Mouse (Mus musculus): Measurements from ENCODE around the gene Pdzd8.

Gene Pdzd8

GRCm38 (mm10) chr19:59345658-59346283 is at the start of gene Pdzd8:
Gene Pdzd8 (minus strand): TSS chr19:59345780.
- DNase-seq (ENCODE audit: low spot score): peak; percentile 89

DNA sequence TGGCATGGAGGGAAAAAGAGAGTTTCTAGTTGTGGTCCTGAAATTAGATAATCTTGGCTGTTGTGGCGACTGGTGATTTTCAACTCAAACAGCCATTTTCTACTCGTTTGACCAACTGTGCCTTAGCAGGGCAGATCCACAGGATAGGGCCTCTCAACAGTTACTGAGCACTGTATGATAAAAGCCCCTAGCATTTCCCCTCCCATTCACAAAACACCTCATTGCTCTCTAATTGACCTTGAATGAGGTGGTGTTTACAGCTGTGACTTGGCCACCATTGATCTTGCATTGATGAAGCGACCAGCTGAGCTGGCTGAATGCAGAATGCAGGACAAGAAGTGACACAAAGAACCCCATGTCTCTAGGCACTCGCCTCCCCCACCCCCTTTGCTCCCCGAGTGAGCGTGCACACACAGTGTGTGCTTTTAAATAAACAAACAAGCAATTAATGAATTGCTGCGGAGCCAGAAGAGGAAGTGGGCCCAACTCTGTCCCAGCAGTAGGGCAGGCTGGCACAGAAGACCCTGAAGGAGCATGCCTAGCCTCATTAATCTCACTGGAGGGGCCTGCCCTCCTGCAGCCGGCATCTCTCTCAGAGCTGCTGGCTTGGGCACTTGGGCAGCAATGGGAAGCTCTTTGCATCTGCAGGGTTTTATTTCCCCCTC is 48.3 kb upstream of the Pdzd8 start:
- DNase-seq (ENCODE audit: low spot score): no peak

- peak; percentile 65 for DNase-seq (ENCODE audit: low spot score)
Measured at GRCm38 (mm10) chr19:59388847-59389606, 43.4 kb upstream of the Pdzd8 start.

- no peak for DNase-seq (ENCODE audit: low spot score)
Measured at GRCm38 (mm10) chr19:59388399-59388798, 42.8 kb upstream of the Pdzd8 start.

GRCm38 (mm10) chr19:59387178-59387577 is 41.6 kb upstream of the Pdzd8 start:
- peak; percentile 25 for DNase-seq (ENCODE audit: low spot score)

- DNase-seq (ENCODE audit: low spot score): no peak
Measured at GRCm38 (mm10) chr19:59384582-59385495, 39.3 kb upstream of the Pdzd8 start.

- DNase-seq (ENCODE audit: low spot score): no peak
Measured at GRCm38 (mm10) chr19:59382416-59382917, 36.9 kb upstream of the Pdzd8 start.

DNA sequence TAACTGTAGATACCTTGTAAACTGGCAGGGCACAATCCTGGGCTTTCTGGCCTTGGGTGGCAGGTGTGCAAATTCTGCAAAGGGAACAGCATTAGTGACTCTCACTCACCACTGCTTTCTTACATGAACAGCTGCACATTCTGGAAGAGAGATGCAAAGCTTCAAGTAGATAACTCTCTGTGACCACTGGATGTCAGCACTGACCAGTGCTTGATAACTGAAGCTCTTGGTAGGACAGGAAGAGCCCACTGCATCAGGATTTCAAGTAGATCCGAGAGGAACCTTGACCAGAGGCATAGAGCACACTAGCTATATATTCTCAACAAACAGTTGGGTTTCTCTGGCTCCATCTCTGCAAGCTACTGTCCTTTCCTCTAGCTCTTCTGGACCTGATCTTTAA is 34.4 kb upstream of the Pdzd8 start:
- DNase-seq (ENCODE audit: low spot score): no peak

DNA sequence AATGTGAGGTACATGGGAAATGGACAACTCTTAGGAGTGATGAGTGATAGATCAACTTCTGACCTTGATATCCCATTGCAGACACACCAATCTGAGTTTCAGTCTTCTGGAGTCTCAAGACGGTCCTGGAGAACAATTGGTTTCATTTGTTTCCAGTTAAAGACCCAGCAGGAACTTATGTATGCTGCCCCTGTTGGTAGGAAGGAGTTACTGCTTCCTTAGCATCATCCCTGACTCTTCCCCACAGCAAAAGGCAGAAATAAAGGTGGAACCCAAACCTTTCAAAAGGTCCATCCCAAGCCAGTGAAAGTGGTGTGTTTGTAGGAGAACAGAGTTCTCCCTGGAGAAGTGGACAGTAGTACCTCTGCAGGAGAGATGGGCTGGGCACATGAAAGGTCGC is 30.9 kb upstream of the Pdzd8 start:
- no peak for DNase-seq (ENCODE audit: low spot score)

GRCm38 (mm10) chr19:59374940-59375339 is 29.4 kb upstream of the Pdzd8 start:
- no peak for DNase-seq (ENCODE audit: low spot score)

DNA sequence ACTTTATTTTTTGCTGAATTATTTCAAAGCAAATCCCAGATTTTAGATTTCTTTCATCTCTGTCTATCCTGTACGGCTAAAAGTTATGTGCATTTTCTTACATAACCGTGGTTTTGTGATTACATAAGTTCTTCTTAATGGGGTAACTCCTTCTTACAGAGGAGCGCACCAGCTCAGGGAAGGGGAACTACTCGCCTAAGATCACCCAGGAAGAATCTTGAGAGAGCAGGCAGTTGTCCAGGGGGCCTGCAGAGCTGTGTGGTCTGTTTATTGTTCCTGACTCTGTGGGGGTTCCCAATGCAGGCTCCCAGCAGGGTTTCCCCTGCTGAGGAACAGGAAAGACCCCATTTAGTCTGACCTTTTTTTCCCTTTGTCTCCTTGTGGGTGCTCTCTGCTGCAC is 27.3 kb upstream of the Pdzd8 start:
- DNase-seq (ENCODE audit: low spot score): no peak

GRCm38 (mm10) chr19:59371016-59371415 is 25.4 kb upstream of the Pdzd8 start:
- DNase-seq (ENCODE audit: low spot score): no peak

DNA sequence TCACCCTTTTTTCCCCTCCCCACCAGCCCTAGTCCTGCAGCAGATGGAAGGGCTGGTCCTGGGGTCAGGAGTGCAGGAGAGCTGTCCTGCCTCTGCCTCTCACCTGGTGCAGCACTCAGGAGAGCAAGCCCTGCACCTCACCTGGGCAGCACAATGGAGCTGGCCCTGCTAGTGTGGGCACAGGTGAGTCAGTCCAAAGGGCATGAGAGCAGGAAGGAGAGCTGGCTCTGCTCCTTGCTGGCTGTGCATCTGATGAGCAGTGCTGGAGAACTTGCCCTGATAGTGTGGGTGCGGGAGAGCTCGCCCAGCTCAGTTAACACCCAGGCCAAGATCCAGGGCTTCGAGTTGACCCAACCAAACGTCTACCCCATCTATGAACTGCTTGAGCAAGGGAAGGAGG is 22.3 kb upstream of the Pdzd8 start:
- no peak for DNase-seq (ENCODE audit: low spot score)

GRCm38 (mm10) chr19:59366724-59367123 is 21.1 kb upstream of the Pdzd8 start:
- no peak for DNase-seq (ENCODE audit: low spot score)

GRCm38 (mm10) chr19:59363666-59364065 is 18.1 kb upstream of the Pdzd8 start:
- DNase-seq (ENCODE audit: low spot score): no peak

GRCm38 (mm10) chr19:59362646-59363045 is 17.1 kb upstream of the Pdzd8 start:
- DNase-seq (ENCODE audit: low spot score): no peak

GRCm38 (mm10) chr19:59360486-59360896 is 14.9 kb upstream of the Pdzd8 start:
- no peak for DNase-seq (ENCODE audit: low spot score)

DNA sequence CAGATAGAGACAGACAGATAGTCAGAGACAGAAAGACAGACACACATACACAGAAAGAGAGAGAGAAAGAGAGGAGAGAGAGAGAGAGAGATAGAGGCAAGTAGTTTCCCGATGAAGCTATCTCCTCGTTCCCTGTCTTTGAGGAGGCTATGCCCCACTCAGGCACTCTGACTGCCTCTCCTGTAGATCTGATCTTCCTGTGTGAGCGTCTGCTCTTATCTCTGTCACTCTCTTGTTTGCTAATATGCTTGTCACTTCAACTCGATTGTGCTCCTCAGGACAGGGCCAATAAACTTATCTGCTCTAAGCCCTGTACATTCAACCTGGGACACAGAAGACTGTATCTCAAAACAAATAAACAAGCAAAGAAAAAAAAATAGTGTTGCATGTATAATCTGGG is 13.6 kb upstream of the Pdzd8 start:
- no peak for DNase-seq (ENCODE audit: low spot score)

GRCm38 (mm10) chr19:59357878-59358277 is 12.3 kb upstream of the Pdzd8 start:
- DNase-seq (ENCODE audit: low spot score): no peak

DNA sequence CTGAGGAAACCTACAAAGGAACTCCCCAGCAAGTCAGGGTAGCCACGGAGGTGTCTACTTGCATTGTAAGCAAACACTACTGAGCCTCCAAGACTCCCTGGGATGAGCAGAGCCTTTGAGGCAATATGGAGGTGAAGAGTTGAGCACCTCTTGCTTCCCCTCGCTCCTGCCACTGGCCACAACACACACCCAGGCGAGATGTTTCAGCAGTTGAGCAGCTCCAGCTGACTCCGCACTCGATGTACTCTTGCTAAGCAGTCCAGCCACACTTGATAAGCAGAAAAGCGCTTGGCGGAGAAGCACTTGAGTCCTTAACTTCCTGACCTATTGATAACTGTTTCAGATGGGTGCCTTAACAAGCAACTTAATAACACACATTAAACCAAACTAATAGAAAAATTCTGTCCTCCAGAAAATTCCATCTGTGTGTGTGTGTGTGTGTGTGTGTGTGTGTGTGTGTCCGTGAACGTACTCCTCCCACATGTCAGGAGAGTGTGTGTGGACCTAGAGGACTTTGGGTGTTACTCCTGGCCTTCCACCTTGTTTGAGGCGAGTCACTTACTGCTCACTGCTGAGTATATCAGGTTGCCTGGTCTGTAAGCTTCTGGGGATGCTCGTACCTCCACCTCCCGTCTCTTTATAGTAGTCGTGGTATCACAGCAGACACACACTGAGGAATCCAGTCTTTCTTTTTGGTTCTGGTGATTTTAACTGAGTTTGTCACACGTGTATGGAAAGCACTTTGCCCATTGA is 11.4 kb upstream of the Pdzd8 start:
- DNase-seq (ENCODE audit: low spot score): no peak

GRCm38 (mm10) chr19:59356388-59356787 is 10.8 kb upstream of the Pdzd8 start:
- no peak for DNase-seq (ENCODE audit: low spot score)
